Mouse (Mus musculus): ENCODE measurements around the gene Map2k5. TPM values are rescaled to one million over a fixed set of nuclear protein-coding genes. Genes with fewer than 3 reads are reported as not detected.
A peak's percentile ranks its signal among the peaks of the same experiment; 100 is the strongest.

Gene Map2k5
- total RNA-seq, 1 experiment from 2014 or later, result 50.7 TPM

- DNase-seq, result peak; percentile 92
These were observed 254.0 kb downstream of the Map2k5 start for GRCm38 (mm10) chr9:63123451-63124438.

- DNase-seq, result no peak
These were observed 255.4 kb downstream of the Map2k5 start for GRCm38 (mm10) chr9:63122161-63122833.

GRCm38 (mm10) chr9:63118385-63118784 is 259.3 kb downstream of the Map2k5 start:
- DNase-seq, result no peak

Other genes starting within 250 kb of the Map2k5 start
- 0.12 TPM in 1 of 2 replicates, not detected in the other for gene Skor1, start 228.9 kb downstream of the Map2k5 start, total RNA-seq (2021)
- gene 2300009A05Rik, start 21.3 kb upstream of the Map2k5 start, total RNA-seq (2021), result 69.3 and 70.0 TPM in 2 replicates
- 0.15 TPM in 1 of 2 replicates, not detected in the other for gene Iqch, start 224.6 kb upstream of the Map2k5 start, total RNA-seq (2021)
- gene Aagab, start 224.8 kb upstream of the Map2k5 start, total RNA-seq (2021), result 26.6 and 33.1 TPM in 2 replicates

Data from adrenal gland, postnatal 25 days (tissue).